Mouse (Mus musculus): ENCODE measurements around the gene Pitpnm1. TPM values are rescaled to one million over a fixed set of nuclear protein-coding genes. Genes with fewer than 3 reads are reported as not detected.
A peak's percentile ranks its signal among the peaks of the same experiment; 100 is the strongest.
"Not testable (repeated sequence)": the region's sequence is repeated elsewhere in the genome, so short reads cannot be mapped to it uniquely, and the experiment has no call there.

Pitpnm1 gene
- total RNA-seq, 2 experiments from 2014 or later, result 30.8 to 32.8 TPM

DNA sequence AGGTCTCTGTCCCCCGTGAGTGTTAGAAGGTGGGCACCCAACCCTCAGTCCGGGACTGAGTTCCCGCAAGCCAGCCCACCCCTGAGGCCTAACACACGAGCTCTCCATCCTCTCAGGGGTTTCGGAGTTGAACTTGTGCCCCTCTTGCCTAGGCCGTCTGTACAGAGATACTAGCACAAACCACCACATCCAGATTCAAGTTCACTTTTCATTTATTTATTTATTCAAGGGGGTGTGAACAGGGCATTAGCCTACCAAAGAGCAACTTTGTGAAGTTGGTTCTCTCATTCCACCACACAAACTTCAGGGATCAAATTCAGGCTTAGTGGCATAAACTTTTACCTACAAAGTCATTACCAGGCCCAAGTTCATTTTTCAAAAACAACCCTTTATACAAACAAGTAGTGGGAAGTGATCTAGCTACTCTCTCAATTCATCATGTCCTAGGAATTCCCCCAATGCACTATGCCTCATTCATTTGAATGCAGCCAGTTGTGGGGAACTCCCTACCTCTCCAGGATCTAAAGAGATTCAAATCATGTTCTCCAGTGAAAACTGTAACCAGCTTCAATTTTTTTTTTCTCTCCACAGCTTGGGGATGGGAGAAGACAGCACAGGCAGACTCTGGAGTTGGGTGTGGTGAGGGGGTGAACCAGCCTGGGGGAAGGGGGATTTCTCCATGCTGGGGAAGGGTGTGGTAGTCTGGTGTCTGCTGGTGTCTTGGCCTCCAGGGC lies 35.6 kb downstream of the Pitpnm1 start:
- intact Hi-C loops (cut with DNase I), result not testable (repeated sequence)

DNA sequence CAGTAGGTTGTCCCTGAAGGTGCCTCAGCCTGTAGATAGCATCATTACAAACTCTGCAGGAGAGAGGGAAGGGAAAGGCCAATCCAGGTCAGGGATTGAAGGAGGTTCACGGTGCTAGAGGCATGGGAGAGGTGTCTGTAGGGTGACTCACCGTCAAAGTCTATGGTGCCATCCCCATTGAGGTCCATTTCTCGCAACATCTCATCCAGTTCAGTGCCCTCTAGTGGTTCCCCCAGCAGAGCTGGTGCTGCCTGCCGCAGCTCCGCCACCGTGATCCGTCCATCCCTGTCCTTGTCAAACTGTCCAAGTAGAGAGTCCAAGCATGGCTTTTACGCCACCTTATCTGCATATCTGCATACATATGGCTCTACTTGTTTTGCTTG lies 36.2 kb downstream of the Pitpnm1 start:
- DNase-seq; intact Hi-C loops (cut with DNase I): not testable (repeated sequence)

More for the DNA sequence above, 35.6 kb downstream of the Pitpnm1 start:
- not testable (repeated sequence) for DNase-seq

DNA sequence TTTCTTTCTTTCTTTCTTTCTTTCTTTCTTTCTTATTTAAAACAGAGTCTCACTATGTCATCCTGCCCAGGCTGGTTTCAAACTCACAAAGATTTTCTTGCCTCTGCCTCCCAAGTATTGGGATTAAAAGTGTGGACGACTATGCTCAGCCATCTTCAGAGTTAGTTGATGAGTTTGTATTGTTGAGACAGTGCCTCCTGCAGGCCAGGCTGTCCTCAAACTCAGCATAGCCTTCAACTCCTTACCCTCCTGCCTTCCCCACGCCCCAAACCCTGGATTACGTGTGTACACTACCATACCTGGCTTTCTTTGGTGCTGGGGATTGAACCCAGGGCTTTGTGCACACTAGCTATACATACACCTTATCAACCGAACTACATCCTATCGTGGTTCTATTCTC lies 36.7 kb downstream of the Pitpnm1 start:
- DNase-seq, result no peak
- intact Hi-C loops (cut with DNase I), result no loop called here

DNA sequence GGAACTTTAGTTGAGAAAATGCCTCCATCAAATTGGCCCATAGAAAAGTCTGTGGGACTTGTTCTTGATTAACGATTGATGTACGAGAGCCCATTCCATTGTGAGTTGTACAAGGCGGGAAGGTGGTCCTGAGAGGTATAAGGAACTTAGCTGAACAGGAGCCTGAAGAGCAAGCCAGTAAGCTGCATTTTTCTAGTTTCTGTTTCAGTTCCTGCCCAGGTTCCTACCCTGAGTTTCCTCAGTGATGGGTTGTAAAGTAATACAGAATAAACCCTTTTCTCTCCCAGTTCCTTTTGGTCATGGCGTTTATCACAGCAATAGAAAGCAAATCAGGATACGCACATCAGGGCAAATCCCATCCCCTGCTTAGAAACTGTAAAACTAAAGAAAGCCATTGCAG lies 38.1 kb downstream of the Pitpnm1 start:
- DNase-seq, result no peak
- intact Hi-C loops (cut with DNase I), result no loop called here

DNA sequence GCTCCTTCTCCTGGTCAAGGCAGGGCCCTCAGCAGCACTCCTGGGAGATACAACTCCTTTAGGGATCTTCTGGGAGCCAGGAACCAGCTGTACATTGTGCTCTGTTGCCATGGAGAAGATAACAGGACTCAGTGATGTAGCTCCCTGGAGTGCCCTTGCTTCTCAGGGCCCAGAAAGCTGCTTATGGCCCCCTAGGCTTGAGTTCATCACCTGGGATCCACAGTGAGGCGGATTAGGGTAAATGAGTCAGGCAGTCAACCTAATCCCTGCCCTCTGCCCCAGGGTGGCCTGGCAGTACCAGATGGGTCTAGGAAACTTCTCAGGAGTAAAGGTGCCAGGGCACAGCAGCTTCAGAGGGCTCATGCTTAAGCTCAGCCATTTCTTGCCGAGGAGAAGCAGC lies 39.6 kb downstream of the Pitpnm1 start, which contains the start of gene Gpr152:
TSS of gene Gpr152 (plus strand) at position 342 of the 400 bp plus-strand sequence.
- no peak for DNase-seq
- intact Hi-C loops (cut with DNase I), result no loop called here

DNA sequence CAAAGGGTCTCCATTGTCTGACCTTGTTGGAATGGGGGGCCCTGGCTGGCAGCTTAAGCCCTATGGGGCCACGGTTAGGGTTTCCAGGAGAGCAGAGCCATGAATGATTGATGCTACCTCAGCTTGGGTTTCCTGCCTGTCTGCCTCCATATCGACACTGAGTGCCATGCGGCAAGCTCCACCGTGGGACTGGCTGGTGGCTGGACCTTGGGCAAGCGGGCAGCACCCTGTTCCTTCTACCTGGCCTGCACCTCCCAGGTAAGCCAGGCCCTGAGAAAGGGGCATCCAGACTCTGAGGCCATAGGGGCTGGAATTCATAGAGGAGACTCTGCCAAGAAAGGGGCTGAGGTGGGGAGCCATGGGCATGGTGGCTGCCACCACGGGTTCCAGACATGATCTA lies 40.3 kb downstream of the Pitpnm1 start:
- DNase-seq, result no peak
- intact Hi-C loops (cut with DNase I), result no loop called here

DNA sequence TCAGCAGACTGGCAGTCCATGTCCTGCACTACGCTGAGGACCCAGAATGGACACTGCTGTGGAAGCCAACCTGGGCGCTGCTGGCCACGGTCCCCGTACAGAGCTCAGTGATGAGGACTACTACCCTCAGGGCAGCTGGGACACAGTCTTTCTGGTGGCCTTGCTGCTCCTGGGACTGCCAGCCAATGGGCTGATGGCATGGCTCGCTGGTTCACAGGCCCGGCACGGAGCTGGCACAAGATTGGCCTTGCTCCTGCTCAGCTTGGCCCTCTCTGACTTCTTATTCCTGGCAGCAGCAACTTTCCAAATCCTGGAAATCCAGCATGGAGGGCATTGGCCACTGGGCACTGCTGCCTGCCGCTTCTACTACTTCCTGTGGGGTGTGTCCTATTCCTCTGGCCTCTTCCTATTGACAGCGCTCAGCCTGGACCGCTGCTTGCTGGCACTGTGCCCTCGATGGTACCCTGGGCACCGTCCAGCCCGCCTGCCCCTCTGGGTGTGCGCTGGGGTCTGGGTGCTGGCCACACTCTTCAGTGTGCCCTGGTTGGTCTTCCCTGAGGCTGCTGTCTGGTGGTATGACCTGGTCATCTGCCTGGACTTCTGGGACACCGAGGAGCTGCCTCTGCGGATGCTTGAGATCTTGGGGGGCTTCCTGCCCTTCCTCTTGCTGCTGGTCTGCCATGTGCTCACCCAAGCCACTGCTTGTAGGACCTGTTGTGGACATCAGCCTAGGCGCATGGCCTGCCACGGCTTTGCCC lies 42.8 kb downstream of the Pitpnm1 start:
- intact Hi-C loops (cut with DNase I), result no loop called here
- DNase-seq, result no peak

DNA sequence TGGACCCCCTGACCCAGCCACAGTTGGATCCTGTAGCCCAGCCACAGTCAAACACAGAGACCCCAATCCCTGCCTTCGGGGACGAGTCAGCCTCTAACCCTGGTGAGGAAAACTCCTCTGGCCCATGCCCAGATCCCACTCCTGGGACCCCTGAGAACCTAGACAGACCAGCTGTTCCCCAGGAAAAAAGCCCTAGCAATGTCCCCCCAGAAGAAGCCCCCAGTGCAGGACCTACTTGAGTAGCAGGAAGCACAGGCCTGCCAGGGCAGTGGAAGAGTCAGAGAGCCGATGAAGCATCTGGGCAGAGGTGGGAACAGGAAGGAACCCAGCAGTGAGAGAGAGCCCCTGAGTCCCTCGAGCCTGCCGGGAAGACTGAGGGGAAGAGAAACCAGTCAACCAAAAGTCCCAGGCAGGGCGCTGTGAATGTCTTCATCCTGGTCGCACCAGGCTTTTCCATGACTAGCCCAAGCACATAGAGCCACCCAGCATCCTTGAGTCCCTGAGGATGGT lies 44.0 kb downstream of the Pitpnm1 start, which contains the start of gene Cabp4:
TSS of gene Cabp4 (minus strand) at position 275 of the 510 bp plus-strand sequence.
- intact Hi-C loops (cut with DNase I), result no loop called here
- no peak for DNase-seq

DNA sequence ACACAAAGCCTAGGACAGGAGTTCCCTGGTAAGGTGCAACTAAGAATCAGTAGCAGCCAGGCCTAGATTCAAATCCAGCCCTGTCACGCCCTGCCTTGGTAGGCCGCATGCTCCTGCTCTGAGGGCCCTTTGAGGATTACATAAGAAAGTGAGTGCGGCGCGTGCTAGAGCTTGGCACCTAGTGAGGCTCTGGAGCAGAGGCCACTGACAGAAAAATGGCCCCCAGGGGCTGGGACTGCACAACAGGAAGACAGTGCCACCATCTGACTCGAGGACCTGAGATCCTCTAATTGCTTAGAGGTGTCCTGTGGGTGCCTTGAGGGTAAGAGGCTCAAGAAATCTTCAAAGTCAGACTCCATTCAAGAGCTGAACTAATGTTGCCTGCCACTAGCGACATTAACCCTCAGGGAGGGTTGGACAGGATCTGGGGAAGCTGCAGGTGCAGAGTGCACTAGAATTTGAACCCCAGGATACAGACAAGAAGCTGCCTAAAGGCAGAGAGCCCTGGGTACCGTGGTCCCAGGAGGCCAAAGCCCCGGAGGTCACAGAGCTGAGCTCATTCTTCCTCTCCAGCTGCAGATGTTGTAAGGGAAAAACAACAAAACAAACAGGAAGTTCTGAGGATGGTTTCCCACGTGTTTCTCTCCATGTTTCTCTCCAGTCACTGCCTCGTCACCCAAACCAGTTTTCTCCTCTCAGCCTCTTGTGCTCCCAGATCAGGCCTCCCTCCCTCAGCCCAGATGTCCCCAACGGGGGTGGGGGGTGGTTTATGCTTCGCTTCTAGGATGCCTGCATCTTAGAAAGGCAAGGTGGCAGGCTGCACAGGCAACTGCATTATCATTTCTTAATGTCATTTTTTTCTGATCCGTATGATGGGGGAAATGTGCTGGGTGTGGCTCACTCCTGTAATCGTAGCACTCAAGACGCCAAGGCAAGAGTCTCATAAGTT lies 45.0 kb downstream of the Pitpnm1 start:
- intact Hi-C loops (cut with DNase I), result loop anchor here (5.0 kb wide), 1 partner anchor 128 kb away; no protein-coding TSS in a partner anchor
- DNase-seq, result peak in 1 of 2 experiments; percentile 52

DNA sequence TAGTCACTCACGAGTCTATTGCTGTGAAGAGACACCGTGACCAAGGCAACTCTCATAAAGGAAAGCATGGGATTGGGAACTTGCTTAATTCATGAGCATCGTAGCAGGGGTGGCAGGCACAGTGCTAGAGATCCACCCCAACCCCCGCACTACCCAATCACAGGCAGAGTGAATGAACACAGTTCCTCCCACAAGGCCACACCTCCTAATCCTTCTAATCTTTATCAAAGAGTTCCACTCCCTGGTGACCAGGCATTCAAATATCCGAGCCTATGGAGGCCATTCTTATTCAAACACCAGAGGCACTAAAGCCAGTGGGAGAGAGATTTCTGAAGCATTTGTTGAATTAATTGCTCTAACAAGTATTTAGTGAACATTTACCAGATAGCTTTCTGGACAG lies 46.1 kb downstream of the Pitpnm1 start:
- DNase-seq, result no peak
- intact Hi-C loops (cut with DNase I), result loop anchor here (2.0 to 5.0 kb wide), 2 partner anchors 15 to 129 kb away; no protein-coding TSS in a partner anchor

DNA sequence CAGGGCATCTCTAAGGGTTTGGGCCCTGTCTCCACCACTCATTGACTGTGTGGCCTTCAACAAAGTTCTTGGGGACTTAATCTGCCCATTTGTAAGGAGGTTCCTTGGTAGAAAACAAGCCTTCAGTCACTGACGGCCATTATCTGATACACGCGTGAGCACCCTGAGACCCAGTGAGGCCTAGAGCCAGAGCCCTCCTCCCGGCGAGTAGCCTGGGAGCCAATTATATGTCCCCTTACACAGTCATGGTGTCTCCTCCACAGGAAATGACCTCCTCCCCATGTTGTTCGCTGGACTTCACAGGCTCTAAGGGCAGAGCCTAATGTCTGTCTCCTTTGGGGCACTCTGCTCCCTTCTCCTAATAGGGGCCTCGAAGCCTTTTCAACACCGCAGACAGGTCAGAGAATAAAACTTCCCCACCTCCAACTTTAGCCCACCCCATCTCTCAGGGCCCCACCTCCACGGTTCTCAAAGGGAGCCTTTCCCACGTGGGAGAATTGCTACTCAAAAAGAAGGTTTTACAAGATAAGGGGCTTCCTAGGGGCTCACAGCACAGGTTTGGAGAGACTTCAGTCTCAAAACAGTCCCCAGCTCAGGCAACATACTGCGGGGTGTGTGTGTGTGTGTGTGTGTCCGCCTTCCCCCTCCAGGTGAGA lies 46.7 kb downstream of the Pitpnm1 start:
- intact Hi-C loops (cut with DNase I), result loop anchor here (2.0 to 5.0 kb wide), 2 partner anchors 16 to 129 kb away; no protein-coding TSS in a partner anchor
- no peak for DNase-seq

DNA sequence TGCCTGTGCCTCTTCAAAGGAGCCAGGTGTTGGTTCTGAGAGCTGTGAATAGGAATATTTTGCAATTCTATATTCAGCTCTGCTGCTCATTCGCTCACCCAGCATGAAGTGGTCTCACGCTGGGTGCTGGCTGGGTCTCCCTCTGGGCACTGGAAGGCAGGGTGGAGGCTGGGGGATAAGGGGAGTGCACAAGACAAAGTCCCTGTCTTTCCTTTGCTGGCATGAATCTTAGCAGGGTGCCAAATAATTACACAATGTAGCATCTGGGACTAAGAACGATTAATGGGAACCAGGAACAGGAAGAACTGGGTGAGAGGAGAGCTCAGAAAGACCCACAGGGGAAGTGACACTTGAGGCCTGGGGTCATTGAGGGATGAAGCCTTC lies 47.2 kb downstream of the Pitpnm1 start:
- DNase-seq, result no peak
- intact Hi-C loops (cut with DNase I), result loop anchor here (2.0 to 5.0 kb wide), 2 partner anchors 16 to 130 kb away; no protein-coding TSS in a partner anchor

DNA sequence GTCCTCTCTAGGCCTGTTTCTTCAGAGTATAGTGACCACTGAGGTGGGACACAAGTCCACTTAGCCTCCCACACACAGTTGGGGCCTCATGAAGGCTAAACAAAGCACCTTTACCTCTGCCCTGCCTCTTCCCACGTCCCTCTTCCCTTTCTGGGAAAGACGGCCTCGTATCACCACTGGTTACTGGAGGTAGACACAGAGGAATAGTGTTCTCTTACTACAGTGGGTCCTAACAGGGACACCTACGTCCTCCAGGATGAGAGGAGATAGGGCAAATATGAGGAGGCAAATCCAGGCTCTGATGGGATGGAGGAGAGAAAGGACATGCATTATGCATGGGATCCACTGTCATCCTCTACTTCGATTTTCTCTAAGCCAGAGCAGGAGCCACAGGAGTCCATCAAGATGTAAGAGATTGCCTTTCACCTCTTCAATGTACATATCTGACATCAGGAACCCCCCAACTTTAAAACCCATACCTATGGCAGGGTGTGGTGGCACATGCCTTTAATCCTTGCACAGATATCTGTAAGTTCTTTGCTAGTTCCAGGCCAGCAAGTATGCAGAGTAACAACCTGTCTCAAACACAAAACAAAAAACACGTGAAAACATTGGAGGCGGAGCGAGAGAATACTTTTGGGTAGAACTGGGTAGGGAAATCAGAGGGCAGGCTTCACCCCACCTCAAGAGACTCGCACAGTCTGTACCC lies 48.1 kb downstream of the Pitpnm1 start:
- DNase-seq, result no peak
- intact Hi-C loops (cut with DNase I), result loop anchor here (2.0 to 5.0 kb wide), 2 partner anchors 17 to 131 kb away; no protein-coding TSS in a partner anchor

DNA sequence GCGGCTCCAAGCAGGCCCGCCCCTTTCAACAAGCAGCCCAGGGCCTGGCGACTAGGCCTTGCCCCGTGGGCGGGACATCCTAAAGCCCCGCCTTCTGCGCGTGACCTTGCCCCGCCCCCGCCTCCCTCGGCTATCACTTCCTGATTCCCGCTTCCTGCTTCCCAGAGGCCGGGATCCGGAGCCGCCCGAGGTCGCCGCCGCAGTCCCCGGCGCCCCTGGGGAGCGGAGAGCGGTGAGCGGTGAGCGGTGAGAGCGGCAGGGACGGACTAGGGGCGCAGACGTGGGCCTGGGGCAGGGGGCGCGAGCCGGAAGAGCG lies 48.7 kb downstream of the Pitpnm1 start, which contains the start of gene Coro1b:
TSS of gene Coro1b (plus strand) at position 129 of the 316 bp plus-strand sequence.
- DNase-seq, result peak; percentile 98
- intact Hi-C loops (cut with DNase I), result loop anchor here (5.0 kb wide), 1 partner anchor 131 kb away; no protein-coding TSS in a partner anchor

DNA sequence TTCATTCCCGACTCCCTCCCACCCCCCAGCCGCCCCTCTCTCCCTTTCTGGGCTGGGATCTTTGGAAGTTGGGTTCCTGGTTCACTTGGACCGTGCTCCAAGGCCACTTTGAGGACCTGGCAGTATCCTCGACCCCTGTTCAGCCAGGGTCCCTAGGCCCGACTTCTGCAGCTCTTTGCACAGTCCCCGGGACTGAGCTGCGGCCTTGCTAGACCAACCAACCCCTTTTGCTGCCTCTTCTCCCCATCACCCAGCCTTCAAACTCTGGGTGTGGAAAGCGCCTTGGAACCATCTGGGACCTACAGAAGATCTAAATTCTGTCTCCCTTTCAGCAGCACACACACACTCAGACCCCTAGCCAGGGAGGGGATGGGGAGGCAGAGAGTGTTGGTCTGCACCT lies 49.0 kb downstream of the Pitpnm1 start:
- no peak for DNase-seq
- intact Hi-C loops (cut with DNase I), result loop anchor here (5.0 kb wide), 1 partner anchor 132 kb away; no protein-coding TSS in a partner anchor

DNA sequence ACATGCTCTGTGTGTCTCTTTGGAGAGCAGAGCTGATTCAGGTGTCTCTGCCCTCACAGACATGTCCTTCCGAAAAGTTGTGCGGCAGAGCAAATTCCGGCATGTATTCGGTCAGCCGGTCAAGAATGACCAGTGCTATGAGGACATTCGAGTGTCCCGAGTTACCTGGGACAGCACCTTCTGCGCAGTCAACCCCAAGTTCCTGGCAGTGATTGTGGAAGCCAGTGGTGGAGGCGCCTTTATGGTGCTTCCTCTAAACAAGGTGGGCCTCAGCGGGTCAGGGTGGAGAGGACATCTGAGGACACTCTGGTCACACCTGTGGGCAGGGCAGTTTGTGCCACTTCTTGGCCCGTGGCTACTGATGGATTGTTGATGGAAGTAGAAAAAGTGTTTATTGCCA lies 49.5 kb downstream of the Pitpnm1 start:
- peak in 1 of 2 experiments; percentile 29 for DNase-seq
- intact Hi-C loops (cut with DNase I), result loop anchor here (5.0 kb wide), 1 partner anchor 132 kb away; no protein-coding TSS in a partner anchor

DNA sequence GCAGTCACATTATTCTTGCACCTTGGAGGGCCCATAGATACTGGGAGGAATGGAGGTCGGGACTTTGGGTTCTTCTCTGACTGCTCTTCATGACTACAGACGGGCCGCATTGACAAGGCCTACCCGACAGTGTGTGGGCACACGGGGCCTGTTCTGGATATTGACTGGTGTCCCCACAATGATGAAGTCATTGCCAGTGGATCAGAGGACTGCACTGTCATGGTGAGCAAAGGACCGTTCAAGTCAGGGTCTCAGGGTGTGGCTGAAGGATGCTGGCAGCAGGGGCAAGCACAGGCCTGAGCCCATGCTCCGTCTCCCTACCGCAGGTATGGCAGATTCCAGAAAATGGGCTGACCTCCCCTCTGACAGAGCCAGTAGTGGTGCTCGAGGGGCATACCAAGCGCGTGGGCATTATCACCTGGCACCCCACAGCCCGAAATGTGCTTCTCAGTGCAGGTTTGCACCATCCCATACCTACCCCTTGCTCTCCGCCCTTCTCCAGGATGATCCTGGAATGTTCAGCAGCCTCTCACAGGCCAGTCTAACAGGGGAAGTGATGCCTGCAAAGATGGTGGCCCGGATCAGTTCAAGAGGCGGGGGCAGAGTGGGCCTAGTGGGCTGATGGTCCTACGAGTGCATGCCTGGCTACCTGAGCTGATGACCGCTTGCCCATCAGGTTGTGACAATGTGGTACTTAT lies 50.1 kb downstream of the Pitpnm1 start:
- no peak for DNase-seq
- intact Hi-C loops (cut with DNase I), result loop anchor here (5.0 kb wide), 1 partner anchor 133 kb away; no protein-coding TSS in a partner anchor

Data from heart, postnatal 10 days (tissue).